Mouse (Mus musculus) liver, adult 2 months (tissue): ENCODE results near the gene Plekhg5. TPM values are rescaled to one million over a fixed set of nuclear protein-coding genes. Genes with fewer than 3 reads are reported as not detected.

Experiments used
- DNase-seq: peaks from one replicate; pipeline ENCODE4 v3.0.0-alpha.2; 2011; ENCODE audit warnings: low read depth, low spot score; ENCODE audit errors: extremely low read depth
- H3K27ac ChIP-seq: fragments of 200-500 bp; replicated peaks from 2 replicates; pipeline ENCODE4 v1.5.1; 2012; ENCODE audit warnings: low read depth, mild to moderate bottlenecking, control low read depth, inconsistent platforms, low read length; ENCODE audit not compliant: insufficient read depth
- H3K27me3 ChIP-seq: fragments of 200-500 bp; 2 replicates; pipeline ENCODE4 v1.6.1; 2012; ENCODE audit warnings: mild to moderate bottlenecking, moderate library complexity, low read length, inconsistent platforms; ENCODE audit not compliant: control insufficient read depth, insufficient read depth
- H3K36me3 ChIP-seq: fragments of 200-500 bp; 2 replicates; pipeline ENCODE4 v1.6.1; 2012; ENCODE audit warnings: low read length, inconsistent platforms; ENCODE audit not compliant: control insufficient read depth, insufficient read depth
- H3K4me1 ChIP-seq: fragments of 200-500 bp; 2 replicates; pipeline ENCODE4 v1.6.1; 2011; ENCODE audit warnings: low read length; ENCODE audit not compliant: control insufficient read depth, insufficient read depth
- H3K4me3 ChIP-seq: fragments of 200-500 bp; 2 replicates; pipeline ENCODE4 v1.5.1; 2011; ENCODE audit warnings: low read depth, mild to moderate bottlenecking, control low read depth, low read length, moderate library complexity; ENCODE audit not compliant: insufficient read depth
- H3K79me2 ChIP-seq: fragments of 200-500 bp; 2 replicates; pipeline ENCODE4 v1.6.1; 2012; ENCODE audit warnings: inconsistent platforms, mild to moderate bottlenecking, low read length, moderate library complexity; ENCODE audit not compliant: control insufficient read depth, insufficient read depth
- H3K9ac ChIP-seq: fragments of 200-500 bp; 2 replicates; pipeline ENCODE4 v1.6.1; 2012; ENCODE audit warnings: low read depth, mild to moderate bottlenecking, control low read depth, inconsistent platforms, low read length
- CTCF ChIP-seq: fragments of 200-500 bp; IDR thresholded peaks from 2 replicates; pipeline ENCODE4 v1.5.1; 2011; ENCODE audit warnings: low read depth, low read length, control low read depth
- POLR2A ChIP-seq: fragments of 200-500 bp; IDR thresholded peaks from 2 replicates; pipeline ENCODE4 v1.6.1; 2011; ENCODE audit warnings: low read length, control low read depth; ENCODE audit not compliant: insufficient read depth; ENCODE audit errors: extremely low read depth
- WGBS: fragments of 180-500 bp; shearing (Covaris S2); methylation state at CpG from one replicate; pipeline ENCODE4 v1.1.7; 2018; 5-methylcytosine and 5-hydroxymethylcytosine counted together
- polyA plus RNA-seq: library from polyadenylated mRNA; depleted of rRNA; stranded (reverse); fragments of >200 nt; gene quantifications from 2 replicates; pipeline ENCODE4 v1.2.3, GENCODE M21; 2012
- total RNA-seq: library from RNA; depleted of rRNA; stranded (reverse); fragments of >200 nt; gene quantifications from 2 replicates; pipeline ENCODE4 v1.2.3, GENCODE M21; 2014

Plekhg5 gene
- total and polyA plus RNA-seq, 2 experiments, result 2.4 to 6.6 TPM

GRCm38 (mm10) chr4:152128784-152129183 lies 56.5 kb downstream of the Plekhg5 start:
- Histone ChIP-seq H3K4me3 (no peak overlapping the region), H3K4me1 (no peaks in the 10 kb centered on the region; the same call in 1 of the 2 replicates), H3K27me3 (peaks cover 9% of the 10 kb centered on the region), H3K36me3 (no peaks in the 10 kb centered on the region), H3K9ac (no peak overlapping the region), H3K27ac (no peak overlapping the region), H3K79me2 (no peaks in the 10 kb centered on the region)
- DNase-seq, result no peak
- TF ChIP-seq CTCF (no peak), POLR2A (no peak)
- 32% methylated on average over 5 of the region's 5 CpGs for WGBS

DNA sequence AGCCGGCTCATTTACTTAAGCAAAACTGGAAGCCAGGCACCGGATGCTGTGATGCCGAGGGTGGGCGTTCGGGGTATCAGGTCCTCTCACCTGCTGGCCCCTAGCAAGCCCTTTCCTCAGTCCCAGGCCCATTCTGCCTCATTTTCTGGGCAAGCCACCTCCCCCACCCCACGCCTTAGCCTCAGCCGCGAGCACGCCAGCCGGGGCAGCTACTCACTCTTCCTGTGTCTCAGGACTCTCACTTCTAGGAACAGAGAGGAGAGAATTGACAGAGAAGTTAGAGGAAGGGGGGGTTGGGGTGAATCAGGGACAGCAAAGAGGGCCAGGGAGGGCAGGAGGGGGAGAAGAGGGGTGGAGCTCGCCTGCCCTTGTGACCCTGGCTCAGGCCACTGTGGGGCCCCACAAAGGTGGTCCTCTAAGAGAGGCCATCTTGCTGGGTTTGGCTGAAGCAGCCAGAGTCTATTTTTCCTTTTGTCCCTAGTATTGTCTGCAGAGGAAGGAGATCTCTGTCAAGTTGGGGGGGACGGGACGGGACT lies 57.2 kb downstream of the Plekhg5 start:
- Histone ChIP-seq H3K9ac (no peak overlapping the region), H3K36me3 (no peaks in the 10 kb centered on the region), H3K27me3 (peaks cover 9% of the 10 kb centered on the region), H3K4me1 (no peaks in the 10 kb centered on the region; the same call in 1 of the 2 replicates), H3K4me3 (no peak overlapping the region), H3K27ac (no peak overlapping the region), H3K79me2 (no peaks in the 10 kb centered on the region)
- TF ChIP-seq POLR2A (no peak), CTCF (no peak)
- WGBS, result 53% methylated on average over 13 of the region's 13 CpGs
- no peak for DNase-seq

DNA sequence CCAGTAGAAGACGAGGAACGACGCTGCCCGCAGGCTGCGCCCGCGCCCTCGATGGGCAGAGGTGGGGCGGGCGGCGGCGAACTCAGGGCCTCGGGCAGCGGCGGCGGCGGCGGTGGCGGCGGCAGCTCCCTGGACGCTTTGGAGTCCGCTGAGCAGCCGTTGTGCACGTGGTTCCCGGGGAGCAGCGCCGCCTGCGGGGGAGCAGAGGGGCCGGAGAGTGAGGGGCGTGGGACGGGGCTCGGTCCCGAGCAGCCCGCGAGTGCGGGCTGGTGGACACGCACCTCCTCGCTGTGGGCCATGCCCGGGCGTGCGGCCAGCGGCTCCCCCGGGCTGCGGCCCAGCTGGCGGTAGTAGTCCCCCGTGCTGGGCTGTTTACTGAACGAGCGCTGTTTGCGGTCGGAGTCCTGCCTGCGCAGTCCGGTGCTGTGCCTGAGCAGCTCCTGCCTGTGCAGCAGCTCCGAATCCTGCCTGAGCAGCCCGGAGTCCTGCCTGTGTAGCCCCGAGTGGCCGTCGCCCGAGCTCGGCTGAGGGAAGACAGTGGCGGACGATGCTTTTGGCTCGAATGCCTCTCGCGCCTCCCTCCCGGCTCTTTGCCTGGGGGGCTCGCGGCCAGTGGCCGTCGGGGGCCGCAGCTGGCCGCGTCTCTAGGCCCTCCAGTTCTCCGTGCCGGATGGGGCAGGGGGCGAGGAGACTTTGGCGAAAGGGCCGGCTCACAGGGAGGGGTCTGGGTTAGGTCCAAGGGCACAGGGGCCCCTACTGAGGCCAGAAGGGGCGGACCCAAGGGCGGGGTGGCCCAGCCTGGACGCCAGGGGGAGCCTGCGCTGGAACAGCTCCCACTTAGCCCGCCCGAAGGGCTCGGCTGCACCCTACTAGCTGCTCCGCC lies 58.7 kb downstream of the Plekhg5 start:
- peak; percentile 59 for DNase-seq

GRCm38 (mm10) chr4:152131809-152132771 lies 59.8 kb downstream of the Plekhg5 start:
- no peak for DNase-seq
- 0 out of 2 replicates have a peak overlapping the region, but pooled peaks have one; percentile 19 for H3K9ac ChIP-seq
- TF ChIP-seq CTCF (no peak), POLR2A (no peak)
- H3K27ac ChIP-seq, result no peak overlapping the region
- peak overlapping the region; percentile 39; the same call in 1 of the 2 replicates for H3K4me3 ChIP-seq
- H3K36me3 ChIP-seq, result no peaks in the 10 kb centered on the region
- H3K27me3 ChIP-seq, result no peaks in the 10 kb centered on the region
- no peaks in the 10 kb centered on the region for H3K79me2 ChIP-seq
- 26% methylated on average over 50 of the region's 50 CpGs for WGBS
- no peaks in the 10 kb centered on the region; the same call in 1 of the 2 replicates for H3K4me1 ChIP-seq

More for the DNA sequence above, 58.7 kb downstream of the Plekhg5 start:
- Histone ChIP-seq H3K27ac (no peak overlapping the region), H3K4me3 (peak overlapping the region; percentile 39; the same call in 1 of the 2 replicates), H3K9ac (peak overlapping the region; percentile 46), H3K36me3 (no peaks in the 10 kb centered on the region), H3K27me3 (peaks cover 5% of the 10 kb centered on the region), H3K79me2 (no peaks in the 10 kb centered on the region), H3K4me1 (no peaks in the 10 kb centered on the region; the same call in 1 of the 2 replicates)
- under 1% methylated on average over 84 of the region's 85 CpGs for WGBS
- TF ChIP-seq CTCF, result peak; percentile 64
- TF ChIP-seq POLR2A, result no peak

DNA sequence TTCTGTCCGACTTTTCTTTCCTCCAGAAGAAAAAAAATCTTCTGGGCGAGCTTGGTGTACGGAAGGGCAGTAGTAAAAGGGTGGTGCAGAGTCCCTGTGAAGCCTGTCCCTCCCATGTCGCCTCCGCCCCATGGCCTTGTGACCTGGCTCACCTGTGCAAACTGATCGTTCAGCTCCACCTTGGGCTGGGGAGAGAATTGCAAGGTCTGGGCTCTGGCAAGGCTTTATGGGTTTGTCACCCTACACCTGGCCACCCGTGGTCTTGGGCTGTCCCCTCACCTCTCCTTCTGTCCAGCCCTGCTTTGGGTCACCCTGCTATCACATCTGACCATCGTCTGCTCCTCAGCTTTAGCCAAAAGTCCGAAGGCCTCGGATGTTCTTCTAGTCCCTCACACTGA lies 60.5 kb downstream of the Plekhg5 start:
- H3K36me3 ChIP-seq, result no peaks in the 10 kb centered on the region
- H3K9ac ChIP-seq, result no peak overlapping the region
- no peak overlapping the region for H3K4me3 ChIP-seq
- DNase-seq, result no peak
- H3K79me2 ChIP-seq, result no peaks in the 10 kb centered on the region
- H3K27ac ChIP-seq, result no peak overlapping the region
- H3K27me3 ChIP-seq, result no peaks in the 10 kb centered on the region
- 58% methylated on average over 10 of the region's 10 CpGs for WGBS
- TF ChIP-seq CTCF (no peak), POLR2A (no peak)
- H3K4me1 ChIP-seq, result no peaks in the 10 kb centered on the region; the same call in 1 of the 2 replicates
